Mouse (Mus musculus): ENCODE results near the gene Urod. TPM values are rescaled to one million over a fixed set of nuclear protein-coding genes. Genes with fewer than 3 reads are reported as not detected.

Urod gene
- polyA plus RNA-seq, 1 experiment = 114 TPM

GRCm38 (mm10) chr4:117019206-117020134, 25.3 kb upstream of the Urod start, which contains the start of gene Eif2b3:
TSS of gene Eif2b3 (plus strand) at chr4:117019402.
- peak; percentile 93 for DNase-seq
- under 1% methylated on average over 61 of the region's 61 CpGs for WGBS
- H3K4me1 ChIP-seq (ENCODE audit: control insufficient read depth, insufficient read depth, low read length) = no peaks in the 10 kb centered on the region; the same call in 1 of the 2 replicates
- H3K27me3 ChIP-seq (replicated peaks; ENCODE audit: control insufficient read depth, insufficient read depth, low read length) = no peaks in the 10 kb centered on the region
- peak within 1 kb of the TSS; percentile 88 for H3K4me3 ChIP-seq (ENCODE audit: insufficient read depth, low read depth, low read length)
- no peaks in the 10 kb centered on the region for H3K36me3 ChIP-seq (ENCODE audit: control insufficient read depth, insufficient read depth, low read length)
- TF ChIP-seq POLR2A (IDR thresholded peaks at IDR 0.05; ENCODE audit: low read depth, low read length) (peak; percentile 19), CTCF (conservative IDR thresholded peaks at IDR 0.05; ENCODE audit: insufficient read depth, insufficient read length, low read depth, low read length) (no peak)
- H3K27ac ChIP-seq (ENCODE audit: insufficient read depth, low read depth, low read length) = no peak within 1 kb of the TSS

DNA sequence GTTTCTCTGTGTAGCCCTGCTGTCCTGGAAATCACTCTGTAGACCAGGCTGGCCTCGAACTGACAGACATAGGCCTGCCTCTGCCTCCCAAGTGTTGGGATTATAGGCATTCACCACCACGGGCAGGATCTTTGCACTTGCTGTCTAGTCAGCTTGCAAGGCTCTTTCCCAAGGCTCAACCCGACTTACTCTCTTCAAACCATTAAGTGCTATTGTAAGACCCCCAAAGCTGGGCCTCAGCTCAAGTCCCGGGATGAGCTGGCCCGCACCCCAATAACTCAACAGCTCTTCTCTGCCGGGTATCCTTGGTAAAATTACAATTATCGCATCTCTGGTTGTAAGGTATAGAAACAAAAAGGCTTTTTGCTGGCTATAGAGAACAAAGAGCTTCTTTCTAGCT, 24.1 kb upstream of the Urod start:
- WGBS = 92% methylated on average over 7 of the region's 7 CpGs
- Histone ChIP-seq H3K4me1 (ENCODE audit: control insufficient read depth, insufficient read depth, low read length) (no peaks in the 10 kb centered on the region; the same call in 1 of the 2 replicates), H3K36me3 (ENCODE audit: control insufficient read depth, insufficient read depth, low read length) (no peaks in the 10 kb centered on the region), H3K27me3 (replicated peaks; ENCODE audit: control insufficient read depth, insufficient read depth, low read length) (no peaks in the 10 kb centered on the region), H3K27ac (ENCODE audit: insufficient read depth, low read depth, low read length) (no peak overlapping the region), H3K4me3 (ENCODE audit: insufficient read depth, low read depth, low read length) (no peak overlapping the region)
- TF ChIP-seq CTCF (conservative IDR thresholded peaks at IDR 0.05; ENCODE audit: insufficient read depth, insufficient read length, low read depth, low read length) = no peak
- DNase-seq = no peak

- H3K27ac ChIP-seq (ENCODE audit: insufficient read depth, low read depth, low read length) = no peak overlapping the region
- no peaks in the 10 kb centered on the region for H3K27me3 ChIP-seq (replicated peaks; ENCODE audit: control insufficient read depth, insufficient read depth, low read length)
- no peak for DNase-seq
- H3K4me1 ChIP-seq (ENCODE audit: control insufficient read depth, insufficient read depth, low read length) = no peaks in the 10 kb centered on the region; the same call in 1 of the 2 replicates
- 74% methylated on average over 2 of the region's 2 CpGs for WGBS
- TF ChIP-seq POLR2A (IDR thresholded peaks at IDR 0.05; ENCODE audit: low read depth, low read length) (no peak), CTCF (conservative IDR thresholded peaks at IDR 0.05; ENCODE audit: insufficient read depth, insufficient read length, low read depth, low read length) (no peak)
- H3K4me3 ChIP-seq (ENCODE audit: insufficient read depth, low read depth, low read length) = no peak overlapping the region
- no peaks in the 10 kb centered on the region for H3K36me3 ChIP-seq (ENCODE audit: control insufficient read depth, insufficient read depth, low read length)
Measured at GRCm38 (mm10) chr4:117017738-117018137, 23.5 kb upstream of the Urod start.

- 63% methylated on average over 4 of the region's 4 CpGs for WGBS
- Histone ChIP-seq H3K27ac (ENCODE audit: insufficient read depth, low read depth, low read length) (no peak overlapping the region), H3K36me3 (ENCODE audit: control insufficient read depth, insufficient read depth, low read length) (no peaks in the 10 kb centered on the region), H3K27me3 (replicated peaks; ENCODE audit: control insufficient read depth, insufficient read depth, low read length) (no peaks in the 10 kb centered on the region), H3K4me3 (ENCODE audit: insufficient read depth, low read depth, low read length) (no peak overlapping the region), H3K4me1 (ENCODE audit: control insufficient read depth, insufficient read depth, low read length) (no peaks in the 10 kb centered on the region)
- no peak for TF ChIP-seq CTCF (conservative IDR thresholded peaks at IDR 0.05; ENCODE audit: insufficient read depth, insufficient read length, low read depth, low read length)
- no peak for TF ChIP-seq POLR2A (IDR thresholded peaks at IDR 0.05; ENCODE audit: low read depth, low read length)
- DNase-seq = no peak
Measured at GRCm38 (mm10) chr4:117014901-117015415, 20.7 kb upstream of the Urod start.

- TF ChIP-seq CTCF (conservative IDR thresholded peaks at IDR 0.05; ENCODE audit: insufficient read depth, insufficient read length, low read depth, low read length) = no peak
- TF ChIP-seq POLR2A (IDR thresholded peaks at IDR 0.05; ENCODE audit: low read depth, low read length) = no peak
- H3K36me3 ChIP-seq (ENCODE audit: control insufficient read depth, insufficient read depth, low read length) = no peaks in the 10 kb centered on the region
- no peak overlapping the region for H3K27ac ChIP-seq (ENCODE audit: insufficient read depth, low read depth, low read length)
- no peak for DNase-seq
- no peaks in the 10 kb centered on the region for H3K27me3 ChIP-seq (replicated peaks; ENCODE audit: control insufficient read depth, insufficient read depth, low read length)
- no peaks in the 10 kb centered on the region for H3K4me1 ChIP-seq (ENCODE audit: control insufficient read depth, insufficient read depth, low read length)
- H3K4me3 ChIP-seq (ENCODE audit: insufficient read depth, low read depth, low read length) = no peak overlapping the region
- 86% methylated on average over 6 of the region's 6 CpGs for WGBS
Measured at GRCm38 (mm10) chr4:117013596-117013995, 19.4 kb upstream of the Urod start.

DNA sequence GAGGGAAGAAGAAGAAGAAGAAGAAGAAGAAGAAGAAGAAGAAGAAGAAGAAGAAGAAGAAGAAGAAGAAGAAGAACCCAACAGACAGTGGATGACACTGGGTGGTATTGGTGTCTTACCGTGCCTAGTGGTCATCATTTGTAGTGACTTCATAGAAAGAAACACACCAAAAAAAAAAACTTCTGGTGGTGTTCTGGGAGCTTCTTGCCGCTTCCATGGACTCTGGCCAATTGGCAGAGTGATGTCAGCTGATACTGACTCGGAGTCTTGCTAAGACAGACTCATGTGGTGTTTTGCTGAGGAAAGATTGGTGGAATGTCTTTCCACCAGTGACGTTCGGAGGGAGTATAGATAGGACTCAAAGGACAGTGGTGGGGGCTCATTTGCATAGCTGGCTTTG, 16.0 kb upstream of the Urod start:
- 83% methylated on average over 5 of the region's 5 CpGs for WGBS
- H3K27me3 ChIP-seq (replicated peaks; ENCODE audit: control insufficient read depth, insufficient read depth, low read length) = no peaks in the 10 kb centered on the region
- no peaks in the 10 kb centered on the region for H3K36me3 ChIP-seq (ENCODE audit: control insufficient read depth, insufficient read depth, low read length)
- no peaks in the 10 kb centered on the region for H3K4me1 ChIP-seq (ENCODE audit: control insufficient read depth, insufficient read depth, low read length)
- no peak overlapping the region for H3K27ac ChIP-seq (ENCODE audit: insufficient read depth, low read depth, low read length)
- no peak overlapping the region for H3K4me3 ChIP-seq (ENCODE audit: insufficient read depth, low read depth, low read length)
- no peak for TF ChIP-seq CTCF (conservative IDR thresholded peaks at IDR 0.05; ENCODE audit: insufficient read depth, insufficient read length, low read depth, low read length)
- no peak for TF ChIP-seq POLR2A (IDR thresholded peaks at IDR 0.05; ENCODE audit: low read depth, low read length)
- no peak for DNase-seq

- no peaks in the 10 kb centered on the region for H3K27me3 ChIP-seq (replicated peaks; ENCODE audit: control insufficient read depth, insufficient read depth, low read length)
- no peaks in the 10 kb centered on the region for H3K4me1 ChIP-seq (ENCODE audit: control insufficient read depth, insufficient read depth, low read length)
- DNase-seq = no peak
- TF ChIP-seq CTCF (conservative IDR thresholded peaks at IDR 0.05; ENCODE audit: insufficient read depth, insufficient read length, low read depth, low read length) = no peak
- TF ChIP-seq POLR2A (IDR thresholded peaks at IDR 0.05; ENCODE audit: low read depth, low read length) = no peak
- 71% methylated on average over 3 of the region's 3 CpGs for WGBS
- H3K36me3 ChIP-seq (ENCODE audit: control insufficient read depth, insufficient read depth, low read length) = no peaks in the 10 kb centered on the region
- H3K27ac ChIP-seq (ENCODE audit: insufficient read depth, low read depth, low read length) = no peak overlapping the region
- no peak overlapping the region for H3K4me3 ChIP-seq (ENCODE audit: insufficient read depth, low read depth, low read length)
Measured at GRCm38 (mm10) chr4:117007058-117007457, 12.8 kb upstream of the Urod start.

Data from kidney, adult 2 months (tissue).